Mouse (Mus musculus) MEL (cell line): ENCODE measurements around the gene Fsip1. TPM values are rescaled to one million over a fixed set of nuclear protein-coding genes. Genes with fewer than 3 reads are reported as not detected.

Experiments
- DNase-seq: peaks from one replicate; pipeline ENCODE4 v3.0.0; 2011; ENCODE audit warnings: low read depth, low spot score
- H3K27ac ChIP-seq: 2 replicates; pipeline ENCODE4 v1.5.1; 2012; ENCODE audit warnings: low read depth, mild to moderate bottlenecking, control low read depth, low read length, moderate library complexity; ENCODE audit not compliant: control insufficient read depth
- H3K27me3 ChIP-seq, 2 experiments: fragments of 150-350 bp in 1 of 2; sonication (generic) in 1 of 2; 2 replicates each; pipeline ENCODE4 v1.6.1; 2012; ENCODE audit warnings: low read length in 2 of 2, mild to moderate bottlenecking in 2 of 2, improper control_type of control experiment in 1 of 2, moderate library complexity in 1 of 2; ENCODE audit not compliant: insufficient read depth in 2 of 2, control insufficient read depth in 1 of 2
- H3K36me3 ChIP-seq, 2 experiments: 2 replicates each; pipeline ENCODE4 v1.6.1; 2012 to 2014; ENCODE audit warnings: low read length in 2 of 2, improper control_type of control experiment in 1 of 2, inconsistent platforms in 1 of 2, mild to moderate bottlenecking in 1 of 2; ENCODE audit not compliant: insufficient read depth in 2 of 2, control insufficient read depth in 1 of 2
- H3K4me1 ChIP-seq, 2 experiments: fragments of 150-350 bp in 1 of 2; sonication (generic) in 1 of 2; 2 replicates each; pipeline ENCODE4 v1.6.1; 2012; ENCODE audit warnings: low read length in 2 of 2, improper control_type of control experiment in 1 of 2, mild to moderate bottlenecking in 1 of 2; ENCODE audit not compliant: insufficient read depth in 2 of 2, control insufficient read depth in 1 of 2
- H3K4me3 ChIP-seq, 2 experiments: fragments of 150-350 bp in 1 of 2; sonication (generic) in 1 of 2; 2 replicates each; pipeline ENCODE4 v1.5.1; 2012; ENCODE audit warnings: low read depth in 2 of 2, low read length in 2 of 2, mild to moderate bottlenecking in 2 of 2, moderate library complexity in 2 of 2, control low read depth in 1 of 2, improper control_type of control experiment in 1 of 2; ENCODE audit not compliant: control insufficient read depth in 1 of 2, insufficient read depth in 1 of 2
- H3K79me2 ChIP-seq: 2 replicates; pipeline ENCODE4 v1.6.1; 2012; ENCODE audit warnings: mild to moderate bottlenecking, low read length, moderate library complexity; ENCODE audit not compliant: control insufficient read depth, poor library complexity, insufficient read depth
- H3K9ac ChIP-seq: 2 replicates; pipeline ENCODE4 v1.6.1; 2012; ENCODE audit warnings: low read depth, mild to moderate bottlenecking, control low read depth, low read length, moderate library complexity; ENCODE audit not compliant: control insufficient read depth, poor library complexity, severe bottlenecking
- H3K9me3 ChIP-seq: fragments of 150-350 bp; sonication (generic); replicated peaks from 2 replicates; pipeline ENCODE4 v1.6.1; 2012; ENCODE audit warnings: mild to moderate bottlenecking, low read length, improper control_type of control experiment, moderate library complexity; ENCODE audit not compliant: insufficient read depth
- CHD1 ChIP-seq: IDR thresholded peaks from 2 replicates; pipeline ENCODE4 v1.6.1; 2012; ENCODE audit warnings: low read depth, mild to moderate bottlenecking, inconsistent platforms, low read length, improper control_type of control experiment
- E2F4 ChIP-seq: IDR thresholded peaks from 2 replicates; pipeline ENCODE4 v1.6.1; 2011; ENCODE audit warnings: low read depth, low read length, improper control_type of control experiment, borderline replicate concordance
- ETS1 ChIP-seq: IDR thresholded peaks from 2 replicates; pipeline ENCODE4 v1.6.1; 2012; ENCODE audit warnings: low read depth, mild to moderate bottlenecking, inconsistent platforms, low read length, improper control_type of control experiment, moderate library complexity
- GABPA ChIP-seq: IDR thresholded peaks from 2 replicates; pipeline ENCODE4 v1.6.1; 2012; ENCODE audit warnings: low read depth, mild to moderate bottlenecking, inconsistent platforms, low read length, improper control_type of control experiment, moderate library complexity
- GATA1 ChIP-seq: IDR thresholded peaks from 2 replicates; pipeline ENCODE4 v1.6.1; 2011; ENCODE audit warnings: low read depth, low read length, improper control_type of control experiment
- MAX ChIP-seq: IDR thresholded peaks from 2 replicates; pipeline ENCODE4 v1.6.1; 2011; ENCODE audit warnings: low read length, improper control_type of control experiment
- MAZ ChIP-seq: IDR thresholded peaks from 2 replicates; pipeline ENCODE4 v1.6.1; 2012; ENCODE audit warnings: low read depth, mild to moderate bottlenecking, inconsistent platforms, low read length, improper control_type of control experiment
- MXI1 ChIP-seq: IDR thresholded peaks from 2 replicates; pipeline ENCODE4 v1.6.1; 2011; ENCODE audit warnings: mild to moderate bottlenecking, low read depth, low read length, improper control_type of control experiment
- MYC ChIP-seq: IDR thresholded peaks from 2 replicates; pipeline ENCODE4 v1.6.1; 2011; ENCODE audit warnings: low read depth, mild to moderate bottlenecking, low read length, improper control_type of control experiment, moderate library complexity
- NELFE ChIP-seq: IDR thresholded peaks from 2 replicates; pipeline ENCODE4 v1.6.1; 2011; ENCODE audit warnings: low read depth, low read length, improper control_type of control experiment
- POLR2AphosphoS2 ChIP-seq: IDR thresholded peaks from 2 replicates; pipeline ENCODE4 v1.6.1; 2011; ENCODE audit warnings: low read length, improper control_type of control experiment
- TBP ChIP-seq: IDR thresholded peaks from 2 replicates; pipeline ENCODE4 v1.8.0; 2011; ENCODE audit warnings: low read depth, low read length, improper control_type of control experiment
- USF1 ChIP-seq: IDR thresholded peaks from 2 replicates; pipeline ENCODE4 v1.6.1; 2014; ENCODE audit warnings: low read depth, mild to moderate bottlenecking, inconsistent platforms, low read length, improper control_type of control experiment, moderate library complexity
- USF2 ChIP-seq, 2 experiments: IDR thresholded peaks; 2 replicates each; pipeline ENCODE4 v1.6.1; 2011 to 2012; ENCODE audit warnings: improper control_type of control experiment in 2 of 2, low read length in 2 of 2, borderline replicate concordance in 1 of 2, inconsistent platforms in 1 of 2, low read depth in 1 of 2, mild to moderate bottlenecking in 1 of 2; ENCODE audit not compliant: insufficient read depth in 1 of 2
- ZMIZ1 ChIP-seq: IDR thresholded peaks from 2 replicates; pipeline ENCODE4 v1.6.1; 2012; ENCODE audit warnings: low read depth, mild to moderate bottlenecking, inconsistent platforms, low read length, improper control_type of control experiment, moderate library complexity
- ZNF384 ChIP-seq: IDR thresholded peaks from 2 replicates; pipeline ENCODE4 v1.6.1; 2012; ENCODE audit warnings: low read depth, mild to moderate bottlenecking, inconsistent platforms, low read length, improper control_type of control experiment
- polyA plus RNA-seq, 2 experiments: library from polyadenylated mRNA; stranded (reverse) in 1 of 2; unstranded in 1 of 2; fragments of >175 nt in 1 of 2; fragments of >200 nt in 1 of 2; gene quantifications; 2 replicates each; pipeline versions ENCODE4 v1.2.1 to v1.2.4; 2012; ENCODE audit warnings: low replicate concordance in 2 of 2, low read depth in 1 of 2; ENCODE audit not compliant: insufficient read length in 2 of 2, insufficient read depth in 1 of 2, missing spikeins in 1 of 2
- total RNA-seq: library from RNA; depleted of rRNA; stranded (reverse); fragments of 300-350 nt; gene quantifications from 2 replicates; pipeline ENCODE4 v1.2.3, GENCODE M21; 2012

Fsip1 gene
- total and polyA plus RNA-seq, 3 experiments: not detected

GRCm38 (mm10) chr2:118164137-118164536 lies 92.6 kb downstream of the Fsip1 start:
- DNase-seq: no peak

DNA sequence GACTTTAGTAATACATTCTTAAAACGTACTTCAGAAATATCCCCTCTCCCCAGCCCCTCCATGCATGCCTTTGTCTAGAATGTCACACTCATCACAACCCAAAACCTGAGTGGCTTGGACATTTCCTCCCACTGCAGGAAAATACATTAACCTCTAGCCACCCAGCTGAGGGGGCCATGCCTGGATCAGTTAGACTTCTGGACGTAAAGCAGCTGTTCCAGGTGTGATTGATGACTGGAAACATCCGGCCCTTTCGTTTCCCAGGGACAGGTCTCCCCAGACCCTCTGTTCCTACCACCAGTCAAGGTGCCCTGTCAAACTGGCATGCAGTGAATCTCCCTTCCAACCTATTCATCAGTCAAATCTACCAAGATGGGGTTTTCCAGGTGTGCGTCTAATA lies 94.3 kb downstream of the Fsip1 start:
- H3K79me2 ChIP-seq: no peaks in the 10 kb centered on the region
- H3K4me1 ChIP-seq: no peaks in the 10 kb centered on the region
- no peak overlapping the region for H3K9ac ChIP-seq
- no peak overlapping the region for H3K27ac ChIP-seq
- TF ChIP-seq E2F4 (no peak), USF1 (no peak), NELFE (no peak)
- H3K4me3 ChIP-seq: no peak overlapping the region
- DNase-seq: no peak
- no peaks in the 10 kb centered on the region for H3K27me3 ChIP-seq
- H3K36me3 ChIP-seq: no peaks in the 10 kb centered on the region
- H3K9me3 ChIP-seq: no peaks in the 10 kb centered on the region

More at GRCm38 (mm10) chr2:118164137-118164536, 92.6 kb downstream of the Fsip1 start:
- Histone ChIP-seq H3K79me2 (no peaks in the 10 kb centered on the region), H3K4me3 (no peak overlapping the region), H3K27me3 (no peaks in the 10 kb centered on the region), H3K27ac (no peak overlapping the region), H3K4me1 (no peaks in the 10 kb centered on the region)
- no peak for TF ChIP-seq CHD1
- no peak for TF ChIP-seq MXI1
- no peak for TF ChIP-seq USF1
- TF ChIP-seq MYC: no peak
- no peak for TF ChIP-seq POLR2AphosphoS2
- TF ChIP-seq MAX: no peak
- TF ChIP-seq ZNF384: no peak
- no peak for TF ChIP-seq USF2 (IDR thresholded peaks at IDR 0.05; ENCODE audit: borderline replicate concordance in 1 of 2, insufficient read depth in 1 of 2, low read depth in 1 of 2, low read length in 2 of 2)
- no peak for TF ChIP-seq GATA1
- no peak for TF ChIP-seq E2F4
- no peak for TF ChIP-seq GABPA
- no peak for TF ChIP-seq TBP
- no peak for TF ChIP-seq ZMIZ1
- no peak for TF ChIP-seq ETS1
- no peak for TF ChIP-seq MAZ
- TF ChIP-seq, all 39 proteins: peak for 0
- no peaks in the 10 kb centered on the region for H3K9me3 ChIP-seq
- no peak overlapping the region for H3K9ac ChIP-seq
- H3K36me3 ChIP-seq: no peaks in the 10 kb centered on the region
